Mouse (Mus musculus): ENCODE measurements around the gene Golm1.

- TF ChIP-seq POLR2A (IDR thresholded peaks at IDR 0.05; ENCODE audit: extremely low read depth, insufficient read depth, low read length) (no peak), CTCF (IDR thresholded peaks at IDR 0.05; ENCODE audit: low read depth, low read length) (no peak)
Measured at GRCm38 (mm10) chr13:59604511-59604910, 71.1 kb downstream of the Golm1 start.
